Mouse (Mus musculus) ovary, postnatal 10 days (tissue): ENCODE results near the gene Rrp1b.
"Not testable (repeated sequence)": the region's sequence is repeated elsewhere in the genome, so short reads cannot be mapped to it uniquely, and the experiment has no call there.

Source experiments
- DNase-seq: peaks from one replicate; pipeline ENCODE4 v3.0.0; 2022; ENCODE audit warnings: low spot score

The Rrp1b gene

GRCm38 (mm10) chr17:32091364-32092240 is 55.7 kb downstream of the Rrp1b start:
- not testable (repeated sequence) for DNase-seq

GRCm38 (mm10) chr17:32092241-32092619 is 56.3 kb downstream of the Rrp1b start:
- DNase-seq = no peak

GRCm38 (mm10) chr17:32092895-32093294 is 57.0 kb downstream of the Rrp1b start:
- no peak for DNase-seq

GRCm38 (mm10) chr17:32097676-32098075 is 61.8 kb downstream of the Rrp1b start:
- no peak for DNase-seq

- DNase-seq = not testable (repeated sequence)
These were observed 63.0 kb downstream of the Rrp1b start for GRCm38 (mm10) chr17:32098905-32099304.

- DNase-seq = no peak
These were observed 63.7 kb downstream of the Rrp1b start for GRCm38 (mm10) chr17:32099574-32099942.

GRCm38 (mm10) chr17:32099943-32100586 is 64.2 kb downstream of the Rrp1b start:
- DNase-seq = no peak

GRCm38 (mm10) chr17:32103054-32103453 is 67.2 kb downstream of the Rrp1b start:
- no peak for DNase-seq

- no peak for DNase-seq
These were observed 70.5 kb downstream of the Rrp1b start for GRCm38 (mm10) chr17:32106358-32106757.

GRCm38 (mm10) chr17:32107877-32108276 is 72.0 kb downstream of the Rrp1b start:
- no peak for DNase-seq

GRCm38 (mm10) chr17:32108320-32109011 is 72.6 kb downstream of the Rrp1b start:
- DNase-seq = not testable (repeated sequence)

GRCm38 (mm10) chr17:32109201-32109940 is 73.5 kb downstream of the Rrp1b start:
- no peak for DNase-seq

- DNase-seq = no peak
These were observed 74.5 kb downstream of the Rrp1b start for GRCm38 (mm10) chr17:32110424-32110823.

- no peak for DNase-seq
These were observed 75.3 kb downstream of the Rrp1b start for GRCm38 (mm10) chr17:32110980-32111780.
